Mouse (Mus musculus) regulatory T cell (primary cell): Measurements from ENCODE around the gene Mkln1.
"Not testable (repeated sequence)": the region's sequence is repeated elsewhere in the genome, so short reads cannot be mapped to it uniquely, and the experiment has no call there.

Experiments used
- in situ Hi-C: fragments of 300-600 bp; cut with MboI, MseI; formaldehyde crosslinking; loops from one replicate; pipeline ENCODE4 v1.15.1; 2025; ENCODE audit warnings: high pct_unique_total_duplicates

Gene Mkln1

GRCm38 (mm10) chr6:31549361-31550051 is 151.0 kb downstream of the Mkln1 start:
- in situ Hi-C loops, result no loop called here

DNA sequence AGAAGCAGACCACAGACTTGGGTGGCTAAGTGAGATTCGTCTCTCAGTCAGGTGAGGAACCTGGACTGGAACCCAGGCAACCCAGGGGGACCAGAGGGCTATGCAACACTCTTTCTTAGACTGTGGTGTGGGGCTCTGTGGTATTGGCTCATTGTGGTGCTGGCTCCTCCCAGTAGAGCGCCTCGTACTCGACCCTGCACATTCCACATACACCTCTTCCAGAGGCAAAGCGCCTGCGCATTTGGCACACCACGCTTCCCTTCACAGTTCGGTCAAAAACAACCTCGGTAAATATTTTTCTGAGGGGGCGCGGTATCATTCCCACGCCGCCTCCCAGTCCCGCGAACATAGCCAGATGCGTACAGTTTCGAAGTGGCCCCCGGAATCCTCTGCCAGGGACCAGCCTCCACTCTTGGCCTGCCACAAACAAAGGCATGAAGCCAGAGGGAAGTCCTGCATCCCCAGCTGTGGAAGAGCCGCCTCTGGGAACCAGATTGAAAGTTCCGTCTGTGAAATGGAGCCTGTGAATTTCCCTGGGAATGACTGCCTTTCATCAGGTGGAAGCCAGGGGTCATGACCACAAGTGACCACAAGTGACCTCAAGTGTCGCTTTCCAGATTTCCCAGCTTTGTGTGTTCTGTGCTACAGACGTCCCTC is 152.5 kb downstream of the Mkln1 start:
- in situ Hi-C loops, result no loop called here

GRCm38 (mm10) chr6:31556460-31557100 is 158.0 kb downstream of the Mkln1 start:
- in situ Hi-C loops, result no loop called here

GRCm38 (mm10) chr6:31560138-31560959 is 161.8 kb downstream of the Mkln1 start:
- in situ Hi-C loops, result no loop called here

DNA sequence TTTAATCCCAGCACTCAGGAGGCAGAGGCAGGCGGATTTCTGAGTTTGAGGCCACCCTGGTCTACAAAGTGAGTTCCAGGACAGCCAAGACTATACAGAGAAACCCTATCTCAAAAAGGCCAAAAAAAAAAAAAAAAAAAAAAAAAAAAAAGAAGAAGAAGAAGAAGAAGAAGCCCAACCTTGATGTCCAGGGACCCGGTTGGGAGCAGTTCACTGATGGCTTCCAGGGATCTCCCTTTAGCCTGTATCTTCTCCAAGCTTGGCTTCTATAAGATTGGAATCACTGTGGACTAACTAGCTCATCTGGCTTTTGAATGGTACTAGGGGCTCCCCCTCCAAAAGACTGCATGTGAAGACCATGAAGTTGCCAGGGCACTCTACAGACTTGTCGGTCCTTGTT is 163.4 kb downstream of the Mkln1 start:
- in situ Hi-C loops, result not testable (repeated sequence)

GRCm38 (mm10) chr6:31562371-31563080 is 164.0 kb downstream of the Mkln1 start:
- in situ Hi-C loops, result no loop called here

DNA sequence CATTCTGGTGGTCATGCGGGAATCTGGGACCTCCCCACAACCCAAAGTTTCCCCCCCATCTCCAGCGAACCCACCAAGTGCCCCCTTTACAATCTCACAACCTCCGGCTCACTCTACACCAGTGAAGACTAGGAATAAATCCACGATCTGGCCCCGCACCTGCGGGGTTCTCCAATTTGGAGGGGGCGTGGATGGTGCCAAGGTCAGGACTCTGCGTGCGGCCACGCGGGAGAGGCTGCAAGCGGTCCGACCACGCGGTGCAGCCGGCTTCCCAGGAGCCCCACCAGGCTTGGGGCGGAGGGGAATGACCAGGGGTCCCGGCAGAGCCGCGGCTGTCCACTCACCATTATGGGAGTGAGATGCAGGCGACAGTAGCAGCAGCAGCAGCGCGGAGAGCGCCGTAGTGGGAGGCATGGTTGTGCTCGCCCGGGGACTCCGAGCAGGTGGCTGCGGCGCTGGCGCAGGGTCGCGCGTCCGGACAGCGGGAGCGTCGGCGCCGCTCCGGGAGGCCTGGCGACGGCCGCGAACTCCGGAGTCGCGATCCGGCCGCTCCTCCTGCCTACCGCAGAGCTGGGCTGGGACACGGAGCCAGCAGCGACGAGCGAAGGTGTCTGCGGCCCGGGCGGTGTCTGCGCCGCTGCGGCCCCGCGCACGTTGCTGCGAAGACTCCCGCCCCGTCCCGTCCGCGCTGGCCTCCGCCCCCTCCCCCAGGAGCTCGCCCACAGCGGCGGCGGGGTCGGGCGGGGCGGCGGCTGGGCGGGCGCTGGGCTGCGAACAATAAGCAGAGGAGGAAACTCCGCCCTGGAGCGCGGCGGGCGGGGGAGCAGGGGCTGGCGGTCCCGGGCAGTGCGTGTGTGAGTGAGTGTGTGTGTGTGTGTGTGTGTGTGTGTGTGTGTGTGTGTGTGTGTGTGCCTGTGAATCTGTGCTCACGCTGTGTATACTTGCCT is 165.0 kb downstream of the Mkln1 start, which contains the start of gene Podxl:
Podxl (minus strand) TSS at position 747 of the 947 bp plus-strand sequence.
- in situ Hi-C loops, result no loop called here

DNA sequence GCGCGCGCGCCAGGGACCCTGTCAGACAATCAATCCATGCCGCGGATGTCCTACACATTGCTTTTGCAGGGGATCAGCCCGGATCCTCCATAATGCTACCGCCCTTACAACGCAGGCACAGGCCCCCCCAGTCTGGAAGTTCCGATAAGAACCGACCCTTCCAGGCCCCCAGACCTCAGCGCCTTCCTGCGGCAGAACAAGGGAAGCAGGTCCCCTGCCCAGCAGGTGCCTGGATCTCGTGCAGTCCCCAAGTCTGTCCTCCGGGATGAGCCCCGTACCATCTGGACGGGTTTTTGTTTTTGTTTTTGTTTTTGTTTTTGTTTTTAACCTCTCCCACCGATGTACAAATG is 165.6 kb downstream of the Mkln1 start:
- in situ Hi-C loops, result no loop called here

DNA sequence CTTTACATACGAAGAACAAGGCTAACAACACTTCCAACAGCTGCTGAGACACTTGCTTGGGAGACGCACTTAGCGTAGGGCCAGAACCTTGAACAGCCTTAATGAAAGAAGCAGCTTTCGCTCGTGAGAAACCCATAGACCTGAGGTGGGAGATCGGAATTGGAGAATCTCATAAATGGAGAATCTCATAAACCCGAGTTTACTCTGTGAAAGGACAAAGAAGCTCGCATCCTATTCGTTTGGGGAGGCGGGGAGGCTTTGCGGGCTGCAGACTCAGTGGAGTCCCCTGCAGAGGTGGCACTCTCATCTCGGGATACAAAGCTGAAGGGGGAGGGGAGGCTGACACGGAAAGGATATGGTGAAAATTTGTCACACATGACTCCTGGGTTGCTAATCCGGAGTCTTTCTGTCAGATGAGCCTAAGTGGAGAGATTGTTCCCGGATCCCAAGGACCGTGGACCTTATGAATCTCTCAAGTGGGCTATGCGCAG is 166.4 kb downstream of the Mkln1 start:
- in situ Hi-C loops, result no loop called here
